Mouse (Mus musculus): ENCODE results near the gene Snx8. TPM values are rescaled to one million over a fixed set of nuclear protein-coding genes. Genes with fewer than 3 reads are reported as not detected.

The Snx8 gene
- polyA plus RNA-seq, 1 experiment from 2014 or later, result 19.9 TPM

DNA sequence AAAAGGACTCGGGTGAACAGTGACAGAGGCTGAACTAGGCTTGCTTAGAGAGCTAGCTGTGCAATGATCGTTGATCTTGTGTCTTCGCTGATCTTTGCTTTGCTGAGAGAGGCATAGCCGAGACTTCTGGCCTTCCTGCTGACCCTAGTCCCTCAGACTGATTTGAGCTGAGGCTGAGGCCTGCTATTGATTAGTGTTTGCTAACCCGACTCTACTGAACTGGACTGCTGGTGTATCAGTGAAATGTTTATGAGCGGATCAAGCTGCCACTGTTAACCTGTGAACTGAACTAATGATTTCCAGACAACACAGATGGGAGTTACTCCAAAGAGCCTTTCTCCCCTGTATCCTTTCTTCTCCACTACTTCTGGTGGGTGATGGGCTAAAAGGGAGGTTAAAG is 16.1 kb upstream of the Snx8 start:
- Histone ChIP-seq H3K9ac (no peak overlapping the region), H3K4me1 (no peaks in the 10 kb centered on the region), H3K4me2 (no peak overlapping the region), H3K36me3 (no peaks in the 10 kb centered on the region), H3K27ac (no peak overlapping the region), H3K27me3 (no peaks in the 10 kb centered on the region), H3K9me3 (no peaks in the 10 kb centered on the region), H3K4me3 (no peak overlapping the region)
- WGBS, result 74% methylated on average over 6 of the region's 6 CpGs
- no peak for ATAC-seq (ENCODE audit: borderline replicate concordance, extremely low read depth, low FRiP score, low TSS enrichment)

DNA sequence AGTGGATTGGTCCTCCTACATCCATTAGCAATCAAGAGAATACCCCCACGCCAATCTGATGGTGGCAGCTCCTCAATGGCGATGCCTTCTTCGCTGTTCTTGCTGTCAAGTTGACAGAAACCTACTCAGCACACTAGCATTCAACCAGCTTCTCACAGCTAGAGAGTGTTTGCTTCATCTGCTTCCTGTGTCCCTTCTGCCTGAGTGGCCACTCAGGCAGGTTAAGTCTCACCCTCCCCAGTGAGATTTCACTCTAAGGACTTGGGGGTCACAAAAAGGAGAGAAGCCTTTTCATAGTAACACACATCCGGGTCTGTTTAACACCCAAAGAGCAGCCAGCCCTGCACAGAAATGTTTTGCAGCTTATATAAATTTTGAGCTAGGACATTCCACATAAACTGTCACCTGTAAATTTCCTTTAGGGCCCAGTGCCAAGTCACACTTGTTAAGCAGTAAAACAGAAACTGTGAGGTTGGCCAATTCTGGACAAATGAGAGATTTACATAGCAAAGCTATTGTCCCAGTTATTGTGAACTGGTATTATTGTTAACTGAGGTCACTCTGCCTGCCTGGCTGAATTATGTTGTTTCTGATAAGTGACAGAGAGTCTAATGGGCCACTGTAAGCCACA is 13.7 kb upstream of the Snx8 start:
- no peaks in the 10 kb centered on the region for H3K27me3 ChIP-seq
- H3K9me3 ChIP-seq, result no peaks in the 10 kb centered on the region
- 70% methylated on average over 4 of the region's 4 CpGs for WGBS
- no peak overlapping the region for H3K4me2 ChIP-seq
- no peak overlapping the region for H3K4me3 ChIP-seq
- no peaks in the 10 kb centered on the region for H3K4me1 ChIP-seq
- no peak overlapping the region for H3K27ac ChIP-seq
- no peak for ATAC-seq (ENCODE audit: borderline replicate concordance, extremely low read depth, low FRiP score, low TSS enrichment)
- no peaks in the 10 kb centered on the region for H3K36me3 ChIP-seq
- H3K9ac ChIP-seq, result no peak overlapping the region

DNA sequence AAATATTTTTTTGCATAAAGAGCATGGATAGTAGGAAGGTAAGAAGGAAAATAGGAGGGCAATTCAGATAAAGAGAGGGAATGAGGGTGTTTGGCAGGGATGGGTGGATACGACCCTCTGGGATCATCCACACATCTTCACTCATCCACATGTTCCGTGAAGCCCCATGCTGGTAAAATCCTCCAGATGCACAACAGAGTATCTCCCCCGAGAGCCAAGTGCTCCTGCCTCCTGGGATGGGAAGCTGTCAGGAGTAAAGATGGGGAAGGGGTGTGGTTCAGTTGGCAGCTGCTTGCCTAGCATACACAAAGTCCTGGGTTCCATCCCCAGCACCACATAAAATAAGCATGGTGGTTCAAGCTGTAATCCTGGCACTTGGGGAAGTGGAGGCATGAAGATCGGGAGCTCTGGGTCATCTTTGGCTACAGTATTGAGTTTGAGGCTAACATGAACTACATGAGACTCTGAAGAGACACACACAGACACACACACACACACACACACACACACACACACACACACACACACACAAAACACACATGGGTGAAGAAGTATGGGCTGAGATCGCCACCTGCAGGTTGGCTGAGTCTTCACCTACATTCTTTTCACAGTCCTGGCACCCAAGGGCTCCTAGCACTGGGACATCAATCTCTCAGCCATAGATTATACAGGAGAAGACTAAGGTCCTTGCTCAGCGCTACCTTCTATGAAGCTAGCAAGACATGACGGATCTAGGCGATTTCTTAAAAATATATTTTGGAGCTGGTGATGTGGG is 7.3 kb upstream of the Snx8 start:
- no peak overlapping the region for H3K4me3 ChIP-seq
- 47% methylated on average over 8 of the region's 8 CpGs for WGBS
- no peaks in the 10 kb centered on the region for H3K36me3 ChIP-seq
- H3K9me3 ChIP-seq, result no peaks in the 10 kb centered on the region
- ATAC-seq (ENCODE audit: borderline replicate concordance, extremely low read depth, low FRiP score, low TSS enrichment), result no peak
- H3K4me2 ChIP-seq, result no peak overlapping the region
- no peak overlapping the region for H3K9ac ChIP-seq
- no peak overlapping the region for H3K27ac ChIP-seq
- H3K27me3 ChIP-seq, result no peaks in the 10 kb centered on the region
- no peaks in the 10 kb centered on the region for H3K4me1 ChIP-seq

GRCm38 (mm10) chr5:140392701-140393100 is 3.6 kb upstream of the Snx8 start:
- no peak for ATAC-seq (ENCODE audit: borderline replicate concordance, extremely low read depth, low FRiP score, low TSS enrichment)
- no peak overlapping the region for H3K27ac ChIP-seq
- no peak overlapping the region for H3K9ac ChIP-seq
- H3K9me3 ChIP-seq, result no peaks in the 10 kb centered on the region
- no peak overlapping the region for H3K4me2 ChIP-seq
- no peak overlapping the region for H3K4me3 ChIP-seq
- H3K36me3 ChIP-seq, result no peaks in the 10 kb centered on the region
- whole genome bisulfite sequencing, result 76% methylated on average over 3 of the region's 3 CpGs
- no peaks in the 10 kb centered on the region for H3K27me3 ChIP-seq
- H3K4me1 ChIP-seq, result peaks cover 14% of the 10 kb centered on the region

DNA sequence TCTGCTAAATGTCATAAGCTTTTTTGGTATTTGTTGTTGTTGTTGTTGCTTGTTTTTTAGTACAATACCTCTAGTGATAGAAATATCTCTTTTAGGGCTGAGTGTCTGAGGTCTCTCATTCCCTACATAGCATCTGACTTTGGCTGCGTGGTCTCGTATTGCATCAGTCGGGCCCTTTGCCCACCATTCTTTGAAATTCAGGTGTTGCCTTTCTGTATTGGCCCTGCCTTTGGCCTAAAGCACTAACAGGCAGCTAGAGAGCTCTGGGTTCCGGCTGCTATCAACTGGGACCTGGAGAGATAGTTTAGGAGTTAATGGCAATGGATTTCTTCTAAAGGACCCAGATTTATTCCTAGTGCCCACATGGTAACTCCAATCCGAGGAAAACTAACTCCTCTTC is 2.9 kb upstream of the Snx8 start:
- H3K36me3 ChIP-seq, result no peaks in the 10 kb centered on the region
- H3K4me3 ChIP-seq, result no peak overlapping the region
- H3K4me2 ChIP-seq, result no peak overlapping the region
- H3K27me3 ChIP-seq, result no peaks in the 10 kb centered on the region
- 85% methylated on average over 5 of the region's 5 CpGs for WGBS
- H3K27ac ChIP-seq, result no peak overlapping the region
- ATAC-seq (ENCODE audit: borderline replicate concordance, extremely low read depth, low FRiP score, low TSS enrichment), result no peak
- H3K9me3 ChIP-seq, result no peaks in the 10 kb centered on the region
- peaks cover 16% of the 10 kb centered on the region for H3K4me1 ChIP-seq
- no peak overlapping the region for H3K9ac ChIP-seq

DNA sequence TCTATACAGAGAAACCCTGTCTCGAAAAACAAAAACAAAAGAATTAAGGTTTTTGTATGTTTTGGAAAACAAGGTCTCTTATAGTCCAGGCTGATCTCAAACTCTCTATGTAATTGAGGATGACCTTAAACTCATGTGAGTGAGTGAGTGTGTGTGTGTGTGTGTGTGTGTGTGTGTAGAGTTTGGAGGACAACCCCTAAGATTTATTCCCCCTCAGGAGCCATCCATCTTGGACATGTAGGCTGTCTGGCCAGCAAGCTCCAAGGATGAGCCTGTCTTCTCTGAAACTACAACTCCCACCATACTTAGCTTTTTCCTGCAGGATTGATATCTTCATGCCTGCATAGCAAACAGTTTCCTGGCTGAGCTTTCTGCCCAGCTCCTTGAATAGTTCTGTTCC is 2.4 kb upstream of the Snx8 start:
- H3K9ac ChIP-seq, result no peak overlapping the region
- no peak overlapping the region for H3K4me2 ChIP-seq
- 61% methylated on average over 1 of the region's 1 CpGs for WGBS
- no peak for ATAC-seq (ENCODE audit: borderline replicate concordance, extremely low read depth, low FRiP score, low TSS enrichment)
- H3K36me3 ChIP-seq, result no peaks in the 10 kb centered on the region
- no peak overlapping the region for H3K4me3 ChIP-seq
- peaks cover 16% of the 10 kb centered on the region for H3K4me1 ChIP-seq
- no peaks in the 10 kb centered on the region for H3K9me3 ChIP-seq
- no peaks in the 10 kb centered on the region for H3K27me3 ChIP-seq
- H3K27ac ChIP-seq, result no peak overlapping the region

- Histone ChIP-seq H3K4me1 (peaks cover 16% of the 10 kb centered on the region), H3K36me3 (no peaks in the 10 kb centered on the region), H3K9me3 (no peaks in the 10 kb centered on the region), H3K9ac (peak overlapping the region; percentile 37; the same call in 1 of the 2 replicates), H3K4me2 (peak overlapping the region; percentile 92), H3K27ac (no peak overlapping the region), H3K27me3 (no peaks in the 10 kb centered on the region), H3K4me3 (peak overlapping the region; percentile 83)
- 50% methylated on average over 3 of the region's 3 CpGs for WGBS
- ATAC-seq (ENCODE audit: borderline replicate concordance, extremely low read depth, low FRiP score, low TSS enrichment), result 0 out of 2 replicates have a peak, but pooled peaks have one; percentile 7
These were observed 585 bp upstream of the Snx8 start for GRCm38 (mm10) chr5:140389647-140390046.

GRCm38 (mm10) chr5:140387816-140388510 is 1.1 kb downstream of the Snx8 start:
- H3K4me2 ChIP-seq, result peak overlapping the region; percentile 92
- WGBS, result 71% methylated on average over 12 of the region's 12 CpGs
- H3K36me3 ChIP-seq, result no peaks in the 10 kb centered on the region
- peak overlapping the region; percentile 61 for H3K9ac ChIP-seq
- H3K4me3 ChIP-seq, result peak overlapping the region; percentile 83
- ATAC-seq (ENCODE audit: borderline replicate concordance, extremely low read depth, low FRiP score, low TSS enrichment), result no peak
- no peaks in the 10 kb centered on the region for H3K9me3 ChIP-seq
- H3K27ac ChIP-seq, result no peak overlapping the region
- H3K4me1 ChIP-seq, result peaks cover 23% of the 10 kb centered on the region
- H3K27me3 ChIP-seq, result no peaks in the 10 kb centered on the region

DNA sequence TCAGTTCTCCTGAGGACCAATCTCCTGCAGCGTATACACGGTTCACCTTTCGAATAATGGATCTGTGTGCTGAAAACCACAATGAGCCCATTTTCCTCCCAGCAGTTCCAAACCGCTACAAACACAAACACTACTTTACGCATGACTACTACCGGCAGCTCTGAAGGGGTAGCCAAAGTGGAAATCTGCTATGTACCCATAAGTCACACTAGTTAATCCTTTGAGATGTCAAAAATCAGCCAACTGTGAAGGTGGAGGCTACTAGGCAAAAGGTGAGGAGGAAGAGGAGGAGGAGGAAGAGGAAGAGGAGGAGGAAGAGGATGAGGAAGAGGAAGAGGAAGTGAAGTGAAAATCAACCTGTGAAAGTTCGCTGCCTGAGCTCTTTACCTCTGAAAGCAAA is 1.8 kb downstream of the Snx8 start:
- Histone ChIP-seq H3K27me3 (no peaks in the 10 kb centered on the region), H3K9me3 (no peaks in the 10 kb centered on the region), H3K9ac (no peak overlapping the region), H3K4me3 (no peak overlapping the region), H3K36me3 (no peaks in the 10 kb centered on the region), H3K4me2 (no peak overlapping the region), H3K27ac (no peak overlapping the region), H3K4me1 (peaks cover 23% of the 10 kb centered on the region)
- ATAC-seq (ENCODE audit: borderline replicate concordance, extremely low read depth, low FRiP score, low TSS enrichment), result no peak
- WGBS, result 85% methylated on average over 7 of the region's 7 CpGs

- peak overlapping the region; percentile 74; the same call in 1 of the 2 replicates for H3K27ac ChIP-seq
- no peak for ATAC-seq (ENCODE audit: borderline replicate concordance, extremely low read depth, low FRiP score, low TSS enrichment)
- no peak overlapping the region for H3K9ac ChIP-seq
- H3K27me3 ChIP-seq, result no peaks in the 10 kb centered on the region
- no peak overlapping the region for H3K4me3 ChIP-seq
- H3K4me1 ChIP-seq, result peaks cover 22% of the 10 kb centered on the region
- H3K36me3 ChIP-seq, result no peaks in the 10 kb centered on the region
- no peak overlapping the region for H3K4me2 ChIP-seq
- 85% methylated on average over 1 of the region's 1 CpGs for WGBS
- no peaks in the 10 kb centered on the region for H3K9me3 ChIP-seq
These were observed 4.6 kb downstream of the Snx8 start for GRCm38 (mm10) chr5:140384462-140384861.

- 15% methylated on average over 7 of the region's 7 CpGs for WGBS
- peak; percentile 48; the same call in 1 of the 2 replicates for ATAC-seq (ENCODE audit: borderline replicate concordance, extremely low read depth, low FRiP score, low TSS enrichment)
- Histone ChIP-seq H3K4me2 (no peak overlapping the region), H3K36me3 (no peaks in the 10 kb centered on the region), H3K9ac (peak overlapping the region; percentile 25; the same call in 1 of the 2 replicates), H3K9me3 (no peaks in the 10 kb centered on the region), H3K27ac (peak overlapping the region; percentile 74), H3K27me3 (no peaks in the 10 kb centered on the region), H3K4me1 (peaks cover 18% of the 10 kb centered on the region), H3K4me3 (no peak overlapping the region)
These were observed 5.5 kb downstream of the Snx8 start for GRCm38 (mm10) chr5:140383559-140383958.

DNA sequence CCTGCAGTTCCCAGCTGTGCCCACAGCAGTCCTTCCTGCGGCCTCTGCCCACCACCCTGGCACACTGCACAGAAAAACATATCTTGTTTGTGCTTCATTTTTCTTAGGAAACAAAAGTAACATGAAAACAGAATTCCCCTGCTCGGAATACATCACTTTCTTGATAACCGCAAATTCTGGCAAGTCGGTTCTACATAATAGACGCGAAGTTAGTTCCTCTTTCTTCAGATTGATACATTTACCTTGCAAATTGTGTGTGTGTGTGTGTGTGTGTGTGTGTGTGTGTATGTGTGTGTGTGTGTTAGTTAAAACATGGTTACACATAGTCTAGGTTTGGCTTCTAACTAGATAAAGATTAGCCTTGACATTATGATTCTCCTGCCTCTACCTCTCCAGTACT is 6.4 kb downstream of the Snx8 start:
- ATAC-seq (ENCODE audit: borderline replicate concordance, extremely low read depth, low FRiP score, low TSS enrichment), result no peak
- Histone ChIP-seq H3K4me3 (no peak overlapping the region), H3K9ac (no peak overlapping the region), H3K4me2 (no peak overlapping the region), H3K9me3 (no peaks in the 10 kb centered on the region), H3K36me3 (no peaks in the 10 kb centered on the region), H3K27ac (no peak overlapping the region), H3K4me1 (peaks cover 9% of the 10 kb centered on the region; the same call in 1 of the 2 replicates), H3K27me3 (no peaks in the 10 kb centered on the region)
- WGBS, result 95% methylated on average over 6 of the region's 6 CpGs

All from lung, embryonic 15.5 days (tissue).